Mouse (Mus musculus) CH12.LX (cell line): ENCODE measurements at regions not wholly inside any gene's neighbourhood (a gene's known extent, or its start where the extent isn't known, plus 50 kb on each side); places are given as distances from the start of the nearest gene placed in this dataset.

ENCODE experiments used
- DNase-seq: peaks from one replicate; pipeline ENCODE4 v3.0.0-alpha.2; 2013; ENCODE audit errors: extremely low read depth
- H3K27ac ChIP-seq: 2 replicates; pipeline ENCODE4 v1.5.1; 2012; ENCODE audit warnings: low read depth, mild to moderate bottlenecking, control low read depth, moderate library complexity; ENCODE audit not compliant: insufficient read depth
- H3K27me3 ChIP-seq: replicated peaks from 2 replicates; pipeline ENCODE3; 2012; ENCODE audit warnings: inconsistent platforms
- H3K36me3 ChIP-seq, 2 experiments: replicated peaks in 1 of 2; 2 replicates each; pipeline versions ENCODE3 to v1.6.1; 2012; ENCODE audit warnings: inconsistent platforms in 1 of 2, low read length in 1 of 2, mild to moderate bottlenecking in 1 of 2, mixed read lengths in 1 of 2, moderate library complexity in 1 of 2; ENCODE audit not compliant: control insufficient read depth in 1 of 2, insufficient read depth in 1 of 2
- H3K4me1 ChIP-seq, 2 experiments: 2 replicates each; pipeline ENCODE4 v1.6.1; 2012; ENCODE audit warnings: inconsistent platforms in 1 of 2, moderate library complexity in 1 of 2; ENCODE audit not compliant: insufficient read depth in 2 of 2, control insufficient read depth in 1 of 2
- H3K4me2 ChIP-seq: 2 replicates; pipeline ENCODE4 v1.6.1; 2012; ENCODE audit warnings: low read depth, mild to moderate bottlenecking, control low read depth; ENCODE audit not compliant: poor library complexity, insufficient read depth, severe bottlenecking
- H3K4me3 ChIP-seq, 3 experiments: fragments of 150-350 bp in 1 of 3; sonication (generic) in 1 of 3; replicated peaks in 1 of 3; 2 replicates each; pipeline versions ENCODE3 to v1.5.1; 2011 to 2012; ENCODE audit warnings: low read depth in 2 of 3, low read length in 2 of 3, mild to moderate bottlenecking in 2 of 3, moderate library complexity in 2 of 3, control low read depth in 1 of 3, improper control_type of control experiment in 1 of 3, inconsistent platforms in 1 of 3, mixed read lengths in 1 of 3; ENCODE audit not compliant: poor library complexity in 1 of 3
- H3K79me2 ChIP-seq: replicated peaks from 2 replicates; pipeline ENCODE4 v1.6.1; 2012; ENCODE audit warnings: mild to moderate bottlenecking, moderate library complexity; ENCODE audit not compliant: control insufficient read depth, poor library complexity, insufficient read depth, severe bottlenecking; ENCODE audit errors: extremely low read depth
- H3K9ac ChIP-seq: 2 replicates; pipeline ENCODE4 v1.6.1; 2012; ENCODE audit warnings: low read depth, mild to moderate bottlenecking, control low read depth, moderate library complexity; ENCODE audit not compliant: insufficient read depth
- H3K9me3 ChIP-seq: replicated peaks from 2 replicates; pipeline ENCODE3; 2012; ENCODE audit warnings: low read length, inconsistent platforms, mixed read lengths
- BHLHE40 ChIP-seq: IDR thresholded peaks from 2 replicates; pipeline ENCODE4 v1.6.1; 2011; ENCODE audit warnings: mild to moderate bottlenecking, low read depth, low read length, improper control_type of control experiment
- CHD2 ChIP-seq: IDR thresholded peaks from 2 replicates; pipeline ENCODE4 v1.6.1; 2011; ENCODE audit warnings: low read length, improper control_type of control experiment
- ELF1 ChIP-seq: IDR thresholded peaks from 2 replicates; pipeline ENCODE4 v1.6.1; 2014; ENCODE audit warnings: low read depth, mild to moderate bottlenecking, inconsistent platforms, low read length, improper control_type of control experiment
- GABPA ChIP-seq: IDR thresholded peaks from 2 replicates; pipeline ENCODE4 v1.6.1; 2012; ENCODE audit warnings: low read depth, low read length, improper control_type of control experiment, inconsistent platforms; ENCODE audit not compliant: insufficient replicate concordance
- IRF4 ChIP-seq: IDR thresholded peaks from 2 replicates; pipeline ENCODE4 v1.6.1; 2014; ENCODE audit warnings: low read depth, mild to moderate bottlenecking, inconsistent platforms, low read length, improper control_type of control experiment
- JUN ChIP-seq: IDR thresholded peaks from 2 replicates; pipeline ENCODE4 v1.6.1; 2011; ENCODE audit warnings: low read depth, mild to moderate bottlenecking, low read length, improper control_type of control experiment, moderate library complexity; ENCODE audit not compliant: insufficient read depth
- JUND ChIP-seq: conservative IDR thresholded peaks from 2 replicates; pipeline ENCODE4 v1.6.1; 2011; ENCODE audit warnings: low read depth, low read length, improper control_type of control experiment
- MXI1 ChIP-seq: IDR thresholded peaks from 2 replicates; pipeline ENCODE4 v1.6.1; 2011; ENCODE audit warnings: mild to moderate bottlenecking, low read depth, low read length, improper control_type of control experiment
- MYC ChIP-seq: IDR thresholded peaks from 2 replicates; pipeline ENCODE4 v1.6.1; 2011; ENCODE audit warnings: low read depth, mild to moderate bottlenecking, improper control_type of control experiment, low read length
- NELFE ChIP-seq: IDR thresholded peaks from 2 replicates; pipeline ENCODE4 v1.6.1; 2011; ENCODE audit warnings: low read depth, low read length, improper control_type of control experiment
- PAX5 ChIP-seq: IDR thresholded peaks from 2 replicates; pipeline ENCODE4 v1.6.1; 2012; ENCODE audit warnings: low read length, inconsistent platforms, mixed read lengths
- POLR2AphosphoS2 ChIP-seq: IDR thresholded peaks from 2 replicates; pipeline ENCODE4 v1.6.1; 2011; ENCODE audit warnings: low read depth, low read length, improper control_type of control experiment
- RAD21 ChIP-seq: IDR thresholded peaks from 2 replicates; pipeline ENCODE4 v1.6.1; 2011; ENCODE audit warnings: low read depth, mild to moderate bottlenecking, low read length, improper control_type of control experiment, moderate library complexity
- SIN3A ChIP-seq: IDR thresholded peaks from 2 replicates; pipeline ENCODE4 v1.6.1; 2012; ENCODE audit warnings: low read length, improper control_type of control experiment, inconsistent platforms
- TBP ChIP-seq: conservative IDR thresholded peaks from 2 replicates; pipeline ENCODE4 v1.6.1; 2011; ENCODE audit warnings: low read depth, low read length, improper control_type of control experiment
- USF2 ChIP-seq: conservative IDR thresholded peaks from 2 replicates; pipeline ENCODE4 v1.6.1; 2011; ENCODE audit warnings: low read depth, low read length, improper control_type of control experiment
- ZC3H11A ChIP-seq: IDR thresholded peaks from 2 replicates; pipeline ENCODE4 v1.6.1; 2012; ENCODE audit warnings: low read depth, mild to moderate bottlenecking, inconsistent platforms, low read length, improper control_type of control experiment
- ZKSCAN1 ChIP-seq: IDR thresholded peaks from 2 replicates; pipeline ENCODE4 v1.6.1; 2012; ENCODE audit warnings: low read depth, inconsistent platforms, low read length, improper control_type of control experiment, borderline replicate concordance
- dilution Hi-C: fragments of 300-500 bp; cut with MboI; formaldehyde crosslinking; loops from 2 replicates; pipeline ENCODE4 v1.14.3; 2020; ENCODE audit warnings: low sequenced_read_pairs; ENCODE audit not compliant: extremely low pct_unique_long_range_greater_than_20kb, extremely low pct_ligation_motif_present
- in situ Hi-C: fragments of 300-500 bp; cut with MboI; formaldehyde crosslinking; loops from 3 replicates; pipeline ENCODE4 v1.14.3; 2019; ENCODE audit warnings: low sequenced_read_pairs, low pct_ligation_motif_present, low pct_unique_long_range_greater_than_20kb, mixed read lengths

GRCm38 (mm10) chr3:5090108-5090869 is 660.3 kb upstream of the Gm8797 start (continued):
- no peak for TF ChIP-seq MXI1
- TF ChIP-seq GABPA: no peak
- TF ChIP-seq USF2: 0 out of 2 replicates have a peak, but pooled peaks have one; percentile 7
- TF ChIP-seq PAX5: no peak
- TF ChIP-seq CHD2: peak; percentile 80

DNA sequence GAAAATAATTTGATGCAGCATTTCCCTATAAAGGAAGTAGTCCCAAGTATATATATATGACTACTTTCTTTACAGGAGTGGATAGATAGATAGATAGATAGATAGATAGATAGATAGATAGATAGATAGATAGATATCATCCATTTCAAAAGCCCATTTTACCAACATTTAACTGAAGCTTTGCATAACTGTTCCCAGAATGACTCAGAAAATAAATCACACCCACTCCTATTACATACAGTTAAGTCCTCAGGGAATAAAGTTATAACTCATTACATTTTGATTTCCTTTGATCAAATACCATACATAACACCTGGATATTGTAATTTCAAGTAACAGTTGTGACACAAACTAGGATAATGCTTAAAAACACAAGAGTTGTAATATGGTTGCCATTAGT is 659.6 kb upstream of the Gm8797 start:
- Histone ChIP-seq H3K9me3 (no peaks in the 10 kb centered on the region), H3K4me3 (peak overlapping the region in 1 of 3 experiments; percentile 56), H3K9ac (0 out of 2 replicates have a peak overlapping the region, but pooled peaks have one; percentile 55), H3K79me2 (no peaks in the 10 kb centered on the region), H3K27me3 (no peaks in the 10 kb centered on the region), H3K4me2 (0 out of 2 replicates have a peak overlapping the region, but pooled peaks have one; percentile 70), H3K4me1 (peaks cover 0 to 32% of the 10 kb centered on the region in 2 experiments; a peak in 2 of 4 replicates), H3K27ac (no peak overlapping the region), H3K36me3 (no peaks in the 10 kb centered on the region)
- dilution Hi-C loops (no loop called here), in situ Hi-C loops (no loop called here)
- DNase-seq: peak; percentile 17
- peak; percentile 81 for TF ChIP-seq IRF4
- TF ChIP-seq TBP: 0 out of 2 replicates have a peak, but pooled peaks have one; percentile 12
- TF ChIP-seq ZC3H11A: no peak
- no peak for TF ChIP-seq MXI1
- no peak for TF ChIP-seq SIN3A
- no peak for TF ChIP-seq ZKSCAN1
- peak; percentile 77 for TF ChIP-seq JUND
- TF ChIP-seq USF2: no peak
- TF ChIP-seq JUN: peak; percentile 58
- TF ChIP-seq MYC: no peak
- no peak for TF ChIP-seq POLR2AphosphoS2
- TF ChIP-seq NELFE: no peak
- TF ChIP-seq ELF1: no peak
- no peak for TF ChIP-seq RAD21
- TF ChIP-seq BHLHE40: no peak
- TF ChIP-seq, all 38 proteins: peak for 4
